Mouse (Mus musculus): Measurements from ENCODE around the gene Mlh1.

Gene Mlh1

DNA sequence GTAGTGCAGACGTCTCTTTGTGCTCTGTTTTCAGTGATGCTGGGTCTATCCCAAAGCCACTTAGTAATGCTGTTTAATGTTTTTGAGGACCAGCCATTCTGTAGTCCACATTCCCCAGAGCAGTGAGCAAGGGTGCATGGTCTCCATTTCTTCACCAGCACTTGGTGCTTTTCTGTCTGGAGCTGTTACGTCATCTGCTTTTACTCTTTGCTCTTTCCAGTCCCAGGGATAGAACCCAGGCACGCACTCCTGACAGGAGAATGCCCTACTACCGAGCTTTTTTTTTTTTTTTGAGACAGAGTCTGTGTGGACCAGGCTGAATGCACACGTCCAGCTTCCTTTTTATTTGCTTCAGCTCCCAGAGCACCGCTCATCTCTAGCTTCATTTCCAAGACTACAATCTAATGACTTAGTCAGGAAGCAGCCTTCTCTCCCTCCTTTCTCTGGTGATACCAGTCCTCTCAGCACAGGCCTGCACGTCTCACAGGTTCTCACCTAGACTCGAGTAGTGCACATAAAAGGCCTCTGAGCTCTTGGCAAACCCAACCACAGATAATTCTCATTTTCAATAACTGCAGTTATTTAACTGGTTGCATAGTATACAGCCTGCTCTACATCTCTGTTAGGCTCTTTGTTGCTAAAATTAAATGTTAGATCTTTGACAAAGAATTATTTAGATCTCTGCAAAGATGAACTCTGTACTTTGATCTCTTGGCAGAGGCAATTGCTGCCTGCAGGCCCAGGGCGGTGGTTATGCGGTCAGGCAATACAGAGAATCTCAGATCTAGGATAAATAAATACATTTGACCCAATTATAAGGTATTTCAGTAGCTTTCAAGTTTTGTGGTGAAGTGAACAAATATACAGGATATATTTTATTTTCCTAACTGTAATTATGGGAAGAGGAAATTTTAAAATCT lies 60.2 kb downstream of the Mlh1 start:
- peak; percentile 16 for DNase-seq

DNA sequence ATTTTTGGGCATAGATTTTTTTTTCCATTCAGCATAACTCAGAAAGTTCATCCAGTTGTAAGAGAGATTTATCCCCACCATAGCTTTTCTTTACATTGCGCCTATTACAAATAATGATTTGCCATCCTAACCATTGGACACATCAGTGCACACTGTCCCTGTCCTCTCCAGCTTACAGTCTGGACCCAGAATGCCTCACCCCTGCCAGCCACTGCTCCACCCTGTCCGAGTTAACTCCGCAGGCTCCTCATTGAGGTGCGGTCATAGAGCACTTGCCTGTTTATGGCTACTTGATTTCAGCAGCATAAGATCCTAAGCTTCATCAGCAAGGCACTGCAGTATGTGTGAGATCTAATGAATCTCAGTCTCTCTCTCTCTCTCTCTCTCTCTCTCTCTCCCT lies 61.2 kb downstream of the Mlh1 start:
- DNase-seq, result no peak

DNA sequence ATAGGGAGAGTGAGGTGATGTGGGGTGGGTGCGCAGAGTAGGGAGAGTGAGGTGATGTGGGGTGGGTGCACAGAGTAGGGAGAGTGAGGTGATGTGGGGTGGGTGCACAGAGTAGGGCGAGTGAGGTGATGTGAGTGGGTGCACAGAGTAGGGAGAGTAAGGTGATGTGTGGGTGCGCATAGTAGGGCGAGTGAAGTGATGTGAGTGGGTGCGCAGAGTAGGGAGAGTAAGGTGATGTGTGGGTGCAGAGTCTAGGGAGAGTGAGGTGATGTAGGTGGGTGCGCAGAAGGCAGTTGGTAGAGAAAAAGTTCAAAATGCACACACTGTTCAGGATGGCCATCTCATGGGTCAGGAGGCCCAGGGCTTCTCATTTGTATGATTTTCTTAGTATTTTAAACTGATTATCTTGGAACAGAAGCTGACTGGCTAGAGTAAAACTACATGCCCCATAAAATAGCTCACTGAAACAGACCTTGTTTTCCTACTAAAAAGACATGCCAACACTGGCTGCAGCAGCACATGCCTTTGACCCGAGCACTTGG lies 62.4 kb downstream of the Mlh1 start:
- DNase-seq, result no peak

DNA sequence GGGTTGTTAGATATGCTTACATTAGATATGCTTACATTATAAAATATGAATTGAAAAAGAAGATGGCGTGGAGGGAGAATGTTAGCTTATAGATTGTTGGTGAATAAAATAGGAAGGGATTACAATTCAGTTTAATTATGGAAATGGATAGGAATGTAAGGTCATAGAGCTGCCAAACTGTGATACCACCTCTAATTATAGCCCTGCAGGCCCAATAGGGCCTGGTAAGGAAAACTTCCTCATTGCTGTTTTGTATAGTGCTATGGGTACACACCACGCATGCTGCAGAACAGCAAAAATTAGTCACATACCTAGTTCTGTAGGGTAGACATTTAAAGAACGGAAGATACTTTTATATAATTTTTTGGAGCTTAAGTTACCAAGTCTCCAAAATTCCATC lies 63.4 kb downstream of the Mlh1 start:
- no peak for DNase-seq

DNA sequence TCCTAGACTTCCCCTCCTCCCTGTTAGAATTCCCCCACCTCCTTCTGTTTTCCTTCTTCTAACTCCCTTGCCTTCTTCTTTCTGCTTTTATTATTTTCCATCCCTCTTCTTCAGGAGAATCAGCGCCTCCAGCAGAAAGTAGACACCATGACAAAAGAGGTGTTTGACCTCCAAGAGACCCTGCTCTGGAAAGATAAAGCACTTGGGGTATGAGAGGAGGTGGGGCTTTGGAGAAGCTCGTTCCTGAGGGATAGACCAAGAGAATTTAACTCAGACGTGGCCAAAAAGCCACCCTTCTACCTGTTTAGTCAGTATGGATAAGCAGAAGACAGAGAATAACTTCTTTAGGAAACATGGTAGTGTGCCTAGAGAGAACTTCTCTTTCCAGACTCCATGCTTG lies 63.9 kb downstream of the Mlh1 start:
- DNase-seq, result no peak

DNA sequence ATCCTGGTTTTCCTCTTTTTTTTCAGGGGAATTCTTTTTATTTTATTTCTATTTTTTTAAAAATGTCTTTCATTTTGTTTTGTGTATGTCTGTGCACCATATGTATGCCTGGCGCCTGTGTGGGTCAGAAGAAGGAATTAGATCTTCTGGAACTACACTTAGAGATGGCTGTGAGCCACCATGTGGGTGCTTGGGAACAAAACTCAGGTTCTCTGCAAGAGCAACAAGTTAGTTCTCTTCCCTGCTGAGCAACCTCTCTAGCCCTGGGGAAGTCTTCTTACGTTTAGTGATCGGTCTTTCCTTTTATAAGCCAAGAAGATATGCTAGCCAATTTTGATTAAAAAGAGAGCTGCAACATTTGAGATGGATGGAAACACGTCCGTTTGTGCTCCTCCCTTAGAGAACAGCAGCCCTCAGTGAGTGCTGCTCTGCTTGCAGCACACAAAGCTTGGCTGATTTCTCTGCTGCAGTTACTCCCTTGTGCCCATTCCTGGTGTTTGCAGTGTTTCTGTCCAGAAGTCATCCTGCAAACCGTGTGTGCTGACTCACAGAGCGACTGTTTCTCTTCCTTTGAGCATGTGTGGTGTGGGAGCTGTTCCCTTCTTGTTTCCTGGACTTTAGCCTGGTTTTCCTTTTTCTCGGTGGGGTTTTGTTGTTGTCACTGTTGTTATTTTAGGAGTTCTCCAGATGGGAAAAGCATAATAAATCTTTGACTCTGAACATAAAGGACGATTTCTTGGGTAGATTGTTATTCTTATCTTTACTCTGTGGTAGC lies 66.8 kb downstream of the Mlh1 start:
- peak; percentile 40 for DNase-seq

DNA sequence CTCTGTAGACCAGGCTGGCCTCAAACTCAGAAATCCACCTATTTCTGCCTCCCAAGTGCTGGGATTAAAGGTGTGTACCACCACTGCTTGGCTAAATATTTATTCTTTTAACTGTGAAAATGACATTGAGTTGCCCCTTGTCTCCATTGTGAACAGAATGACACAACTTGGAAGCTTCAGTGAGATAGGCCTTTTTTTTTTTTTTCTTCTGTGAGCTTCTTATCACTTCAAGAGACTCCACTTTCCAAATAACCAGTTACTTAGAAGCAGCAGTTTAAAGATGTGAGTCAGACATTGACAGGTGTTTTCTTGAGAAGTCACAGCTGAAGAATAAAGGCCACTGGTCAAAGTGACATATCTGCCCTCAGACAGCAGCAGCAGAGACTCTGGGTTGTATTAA lies 71.4 kb downstream of the Mlh1 start:
- DNase-seq, result no peak

DNA sequence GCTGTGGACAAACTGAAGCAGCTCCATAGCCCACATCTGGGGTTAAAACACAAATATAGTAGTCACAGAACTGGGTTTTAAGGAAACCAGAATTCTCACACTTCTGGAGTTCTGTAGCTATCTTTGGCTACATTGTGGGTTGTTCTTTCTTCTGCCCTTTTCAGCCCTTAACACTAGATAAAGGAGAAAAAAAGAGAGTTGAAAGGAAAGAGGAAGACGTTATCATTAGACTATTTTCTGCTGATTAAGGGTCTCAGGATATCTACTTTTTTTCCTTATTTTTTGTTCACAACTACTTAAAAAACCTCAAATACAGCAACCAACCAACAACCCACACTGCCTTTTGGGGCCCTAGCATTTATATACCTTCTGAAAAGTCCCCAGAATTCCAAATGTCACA lies 73.3 kb downstream of the Mlh1 start:
- no peak for DNase-seq

DNA sequence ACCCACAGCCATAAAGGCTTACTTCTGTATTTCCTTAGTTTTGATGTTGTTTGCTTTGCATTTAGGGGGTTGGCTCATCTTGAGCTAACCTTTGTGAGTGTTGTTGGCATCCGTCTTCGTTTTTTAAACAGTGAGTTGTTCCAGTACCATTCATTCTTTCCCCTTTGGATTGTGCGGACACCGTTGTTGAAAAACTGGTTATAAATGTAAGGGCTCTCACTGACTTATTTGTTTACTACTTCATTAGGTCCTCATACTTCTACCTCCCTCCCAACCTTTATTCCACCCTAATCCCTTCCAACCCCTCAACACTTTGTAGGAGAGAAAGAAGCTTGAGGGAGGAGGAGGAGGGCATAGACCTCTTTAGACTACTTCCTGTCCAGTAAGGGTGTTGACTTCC lies 73.9 kb downstream of the Mlh1 start:
- no peak for DNase-seq

DNA sequence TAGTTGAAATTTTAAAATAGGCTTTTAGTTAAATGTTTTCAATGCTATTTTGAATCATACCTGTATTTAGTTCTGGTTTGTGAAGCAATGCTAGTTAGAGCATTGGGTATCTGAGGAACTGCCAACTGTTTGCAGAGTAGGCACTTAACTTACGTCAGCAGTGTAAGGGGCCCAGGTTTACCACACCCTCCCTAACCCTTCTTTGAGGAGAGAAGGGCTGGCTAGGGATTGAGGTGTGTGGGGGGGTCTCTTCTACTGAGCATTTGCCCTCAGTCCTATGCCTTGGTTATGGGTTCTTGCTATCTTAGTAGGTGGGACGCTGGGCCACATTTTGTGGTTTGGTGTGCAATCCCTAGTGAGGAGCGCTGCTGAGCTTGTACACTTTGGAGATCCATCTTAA lies 74.5 kb downstream of the Mlh1 start:
- DNase-seq, result no peak

DNA sequence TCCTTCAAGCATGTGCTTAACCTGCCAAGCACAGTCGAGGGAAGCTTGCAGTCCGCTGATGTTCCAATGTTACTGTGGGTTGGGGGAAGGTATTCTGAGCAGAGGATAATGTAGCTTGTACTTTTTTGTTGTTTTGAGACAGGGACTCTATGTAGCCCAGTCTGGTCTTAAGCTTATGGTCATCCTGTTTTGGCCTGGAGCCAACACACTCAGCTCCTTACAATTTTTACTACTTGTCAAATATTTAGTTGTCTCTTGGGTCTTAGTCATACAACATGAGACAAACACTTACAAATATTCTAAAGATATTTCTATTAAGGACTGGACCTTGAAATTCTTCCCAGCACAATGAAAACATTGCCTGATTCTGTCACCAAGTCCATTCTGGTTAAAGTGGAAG lies 78.4 kb downstream of the Mlh1 start:
- no peak for DNase-seq

DNA sequence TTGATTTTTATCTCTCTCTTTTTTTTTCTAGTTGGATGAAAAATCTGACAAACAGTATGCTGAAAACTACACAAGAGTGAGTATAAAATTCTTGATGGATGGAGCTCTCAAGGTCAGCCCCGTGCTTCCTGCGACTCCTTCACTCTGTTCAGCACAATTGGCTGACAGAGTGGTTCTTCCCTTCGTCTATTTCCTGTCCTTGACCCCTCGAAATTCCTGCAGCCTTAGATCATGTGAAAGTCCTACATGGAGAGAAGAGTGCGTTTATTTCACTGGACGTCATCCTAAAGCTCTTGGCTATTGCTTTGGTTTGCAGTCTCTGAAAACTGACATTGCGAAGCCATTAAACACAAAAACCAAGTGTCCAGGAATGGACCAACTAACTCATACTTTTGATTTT lies 82.9 kb downstream of the Mlh1 start:
- peak; percentile 49 for DNase-seq

DNA sequence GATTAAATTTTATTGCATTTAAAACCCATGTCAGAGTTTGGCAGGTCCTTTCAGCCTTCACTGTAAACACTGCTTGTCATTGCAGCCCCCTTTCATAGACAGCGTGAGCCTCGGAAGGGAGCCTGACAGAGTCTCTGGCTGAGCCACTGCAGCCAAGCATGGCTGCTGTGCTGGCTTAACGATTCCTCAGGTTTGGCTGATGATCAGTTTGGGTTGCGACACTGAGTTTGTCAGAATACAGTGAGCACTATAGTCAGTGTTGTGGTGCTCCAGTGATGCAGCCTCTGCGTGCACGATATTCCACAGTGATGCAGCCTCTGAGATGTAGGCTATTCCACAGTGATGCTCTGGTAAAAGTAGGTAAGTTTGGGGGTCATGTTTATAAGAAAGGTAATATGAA lies 84.7 kb downstream of the Mlh1 start:
- no peak for DNase-seq

DNA sequence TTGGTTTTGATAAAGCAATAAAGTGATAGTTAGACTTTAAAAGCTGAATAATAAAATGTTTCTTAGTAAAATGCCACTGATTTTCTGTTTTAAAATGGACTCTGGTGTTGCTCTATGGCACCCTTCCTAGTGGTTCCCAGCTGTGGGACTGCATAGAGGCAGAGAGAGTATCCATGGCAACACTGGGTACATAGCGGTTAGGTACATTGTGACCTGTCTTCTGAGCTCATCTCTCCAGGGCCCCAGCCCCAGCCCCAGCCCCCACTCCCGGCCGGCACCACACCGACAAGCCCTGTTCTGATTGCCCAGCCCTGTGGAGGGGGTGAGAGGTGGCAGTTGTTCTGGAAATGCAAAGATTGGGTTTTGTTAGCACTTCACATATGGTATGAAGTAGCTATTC lies 86.7 kb downstream of the Mlh1 start:
- no peak for DNase-seq

DNA sequence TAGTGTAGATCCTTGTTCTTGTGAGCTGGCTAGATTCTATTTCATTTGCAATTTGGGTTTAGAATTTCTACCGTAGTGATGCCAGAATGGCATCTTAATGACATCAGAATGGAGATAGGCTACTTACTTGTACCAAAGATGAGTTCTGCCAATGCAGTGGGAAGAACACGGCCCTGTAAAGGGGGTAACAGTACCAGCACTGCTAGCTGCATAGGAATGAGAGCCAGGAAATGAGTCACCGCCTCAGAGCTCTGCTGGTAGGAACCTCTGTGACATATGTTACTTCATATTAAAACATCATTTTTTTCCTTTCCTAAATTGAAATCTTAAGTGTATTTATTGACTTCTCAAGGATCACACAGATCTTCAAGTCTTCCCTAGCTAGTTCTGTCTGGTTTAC lies 89.4 kb downstream of the Mlh1 start:
- no peak for DNase-seq

DNA sequence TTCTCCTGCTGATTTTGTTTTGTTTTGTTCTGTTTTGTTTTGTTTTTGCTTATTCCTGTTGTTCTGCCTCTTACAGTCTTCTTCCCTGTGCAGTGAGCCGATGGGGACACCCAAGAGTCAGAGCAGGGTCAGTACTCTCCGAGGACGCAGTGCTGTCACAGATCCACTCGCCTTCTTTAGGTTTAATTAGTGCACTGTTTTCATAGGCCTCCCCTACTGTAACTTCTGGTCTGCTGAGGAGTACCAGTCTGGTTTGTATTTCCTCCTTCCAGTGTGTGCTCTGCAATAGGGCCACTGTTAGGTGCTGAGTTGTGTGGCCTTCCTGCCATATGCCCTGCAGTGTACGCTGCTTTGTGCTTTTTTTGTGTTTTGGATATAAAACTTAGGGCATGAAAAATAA lies 92.6 kb downstream of the Mlh1 start:
- DNase-seq, result no peak

Measured in kidney, postnatal 14 days (tissue).